Mouse (Mus musculus) gastrocnemius, adult 2 months (tissue): ENCODE results near the gene Olfr1298. TPM values are rescaled to one million over a fixed set of nuclear protein-coding genes. Genes with fewer than 3 reads are reported as not detected.

Source experiments
- DNase-seq: peaks from one replicate; pipeline ENCODE4 v3.0.0; 2022
- H3K27ac ChIP-seq: fragments of 200-600 bp; 2 replicates; pipeline ENCODE4 v1.8.1; 2022; ENCODE audit warnings: mild to moderate bottlenecking
- H3K4me3 ChIP-seq: fragments of 200-600 bp; 2 replicates; pipeline ENCODE4 v1.8.1; 2022; ENCODE audit warnings: mild to moderate bottlenecking, moderate library complexity
- CTCF ChIP-seq: fragments of 200-600 bp; IDR thresholded peaks from 2 replicates; pipeline ENCODE4 v1.8.1; 2022; ENCODE audit warnings: antibody characterized with exemption, mild to moderate bottlenecking, moderate library complexity
- intact Hi-C: fragments of 180-260 bp; cut with DNase I; formaldehyde crosslinking; loops from one replicate; pipeline ENCODE4 v1.15.1; 2025
- long read RNA-seq, 2 experiments: library from polyadenylated mRNA; stranded (forward); transcript quantifications; one replicate each; pipeline ENCODE4 v2.0.0; 2021
- total RNA-seq, 2 experiments: library from RNA; stranded (reverse); gene quantifications; 2 replicates each; pipeline ENCODE4 v1.2.3; 2021

Gene Olfr1298
- not detected for total RNA-seq
- long read RNA-seq, experiment 1: 0 reads
- long read RNA-seq, experiment 2: 0 reads

GRCm38 (mm10) chr2:111649101-111649500, at the start of gene Olfr1298:
TSS of gene Olfr1298 (minus strand) at chr2:111649201.
- TF ChIP-seq CTCF: no peak
- H3K27ac ChIP-seq: no peak within 1 kb of the TSS
- intact Hi-C loops: no loop called here

DNA sequence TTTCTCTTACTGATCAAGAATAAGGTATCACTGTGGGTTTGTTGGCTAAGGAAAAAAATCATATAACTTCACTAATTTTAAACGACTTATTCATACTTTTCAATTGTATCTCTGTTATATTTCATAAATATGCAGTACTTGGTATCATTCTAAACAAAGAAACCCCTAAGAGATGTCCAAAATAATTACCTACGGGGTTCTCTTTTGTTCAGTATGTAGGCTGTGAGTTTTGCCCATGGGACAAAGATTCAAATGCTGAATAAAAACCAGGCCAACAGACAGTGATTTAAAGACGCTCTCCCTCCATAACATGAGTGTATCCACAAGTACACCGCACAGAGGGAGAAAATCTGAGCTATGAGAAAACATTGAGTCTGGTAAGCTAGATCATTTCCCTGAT, 12.1 kb upstream of the Olfr1298 start, which contains the start of gene Olfr1299:
Gene Olfr1299 (plus strand): TSS at position 301 of the 400 bp plus-strand sequence.
- intact Hi-C loops: no loop called here
- no peak within 1 kb of the TSS for H3K27ac ChIP-seq
- no peak within 1 kb of the TSS for H3K4me3 ChIP-seq
- no peak for DNase-seq
- no peak for TF ChIP-seq CTCF

More at GRCm38 (mm10) chr2:111649101-111649500, at the start of gene Olfr1298:
- no peak for DNase-seq
- no peak within 1 kb of the TSS for H3K4me3 ChIP-seq

DNA sequence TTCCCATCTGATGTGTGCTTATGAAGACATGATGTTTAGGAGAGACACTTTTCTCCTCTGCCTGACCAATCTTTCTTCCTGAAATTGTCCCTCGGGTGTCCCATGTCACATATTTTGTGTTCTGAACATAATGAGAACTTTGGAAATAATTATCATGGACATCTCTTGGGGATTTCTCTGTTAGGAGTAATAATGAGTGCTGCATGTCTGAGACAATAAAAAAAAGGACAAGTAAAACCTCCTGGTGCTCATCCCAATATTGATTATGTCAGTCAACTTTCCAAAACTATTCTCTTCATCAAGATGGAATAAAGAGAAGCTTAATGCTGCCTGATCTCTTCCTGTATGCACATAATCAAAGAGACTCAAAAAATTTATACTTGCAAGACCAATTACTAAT, 22.6 kb downstream of the Olfr1298 start, which contains the start of gene Olfr1297:
Gene Olfr1297 (minus strand): TSS at position 101 of the 400 bp plus-strand sequence.
- H3K4me3 ChIP-seq: no peak within 1 kb of the TSS
- DNase-seq: no peak
- intact Hi-C loops: no loop called here
- TF ChIP-seq CTCF: no peak
- no peak within 1 kb of the TSS for H3K27ac ChIP-seq

Other genes starting within 250 kb of the Olfr1298 start
- gene Olfr1286, start 226.1 kb downstream of the Olfr1298 start, total RNA-seq: not detected
- gene Olfr1287, start 200.1 kb downstream of the Olfr1298 start, total RNA-seq: not detected
- not detected for gene Olfr1288, start 175.1 kb downstream of the Olfr1298 start, total RNA-seq
- not detected for gene Olfr1289, start 168.4 kb downstream of the Olfr1298 start, total RNA-seq
- not detected for gene Olfr1290, start 155.4 kb downstream of the Olfr1298 start, total RNA-seq
- not detected for gene Olfr1291-ps1, start 152.0 kb downstream of the Olfr1298 start, total RNA-seq
- not detected for gene Olfr1293-ps, start 124.0 kb downstream of the Olfr1298 start, total RNA-seq
- gene Olfr1294, start 108.9 kb downstream of the Olfr1298 start, total RNA-seq: not detected
- gene Olfr1295, start 79.5 kb downstream of the Olfr1298 start, total RNA-seq: not detected
- gene Olfr1297, start 22.7 kb downstream of the Olfr1298 start, total RNA-seq: not detected
- not detected for gene Olfr1299, start 12.2 kb upstream of the Olfr1298 start, total RNA-seq
- gene Olfr1301, start 101.8 kb upstream of the Olfr1298 start, total RNA-seq: not detected
- gene Olfr1302, start 128.2 kb upstream of the Olfr1298 start, total RNA-seq: not detected
- gene Olfr1303, start 171.1 kb upstream of the Olfr1298 start, total RNA-seq: not detected
- not detected for gene Olfr1305, start 227.9 kb upstream of the Olfr1298 start, total RNA-seq